Mouse (Mus musculus) lung, adult 2 months (tissue): Measurements from ENCODE around the gene Sult4a1.

Source experiments
- CTCF ChIP-seq: fragments of 200-500 bp; IDR thresholded peaks from 2 replicates; pipeline ENCODE4 v1.5.1; 2011; ENCODE audit warnings: mild to moderate bottlenecking, low read length, control low read depth; ENCODE audit not compliant: insufficient read depth
- POLR2A ChIP-seq: fragments of 200-500 bp; IDR thresholded peaks from 2 replicates; pipeline ENCODE4 v1.6.1; 2011; ENCODE audit warnings: low read depth, mild to moderate bottlenecking, control low read depth, low read length, borderline replicate concordance; ENCODE audit errors: extremely low read depth

GRCm38 (mm10) chr15:84104626-84105025 is 928 bp downstream of the Sult4a1 start:
- TF ChIP-seq POLR2A (no peak), CTCF (no peak)
